Mouse (Mus musculus) bone marrow macrophage, adult 2 months (primary cell): ENCODE measurements at regions not wholly inside any gene's neighbourhood (a gene's known extent, or its start where the extent isn't known, plus 50 kb on each side); places are given as distances from the start of the nearest gene placed in this dataset.

Source experiments
- CTCF ChIP-seq: IDR thresholded peaks from 2 replicates; pipeline ENCODE4 v1.5.1; 2012; ENCODE audit warnings: low read depth, mild to moderate bottlenecking, low read length, moderate library complexity
- POLR2A ChIP-seq: IDR thresholded peaks from 2 replicates; pipeline ENCODE4 v1.6.1; 2012; ENCODE audit warnings: mild to moderate bottlenecking, low read depth, low read length, borderline replicate concordance

- TF ChIP-seq CTCF (no peak), POLR2A (no peak)
These were observed 227.7 kb downstream of the Spry2 start for GRCm38 (mm10) chr14:105668969-105669368.
